Mouse (Mus musculus) CD4-positive, CD25-positive, alpha-beta regulatory T cell, adult 4 months (primary cell): ENCODE results near the gene Olfr209. TPM values are rescaled to one million over a fixed set of nuclear protein-coding genes. Genes with fewer than 3 reads are reported as not detected.
A peak's percentile ranks its signal among the peaks of the same experiment; 100 is the strongest.
"Not testable (repeated sequence)": the region's sequence is repeated elsewhere in the genome, so short reads cannot be mapped to it uniquely, and the experiment has no call there.

Experiments used
- ATAC-seq: one replicate; pipeline ENCODE4 v1.8.0; 2017
- polyA plus RNA-seq, 2 experiments: library from polyadenylated mRNA; unstranded; fragments of 100-300 nt; shearing (Covaris generic); gene quantifications; one replicate each; pipeline ENCODE4 v1.2.1; 2017

Gene Olfr209
- polyA plus RNA-seq, result not detected

DNA sequence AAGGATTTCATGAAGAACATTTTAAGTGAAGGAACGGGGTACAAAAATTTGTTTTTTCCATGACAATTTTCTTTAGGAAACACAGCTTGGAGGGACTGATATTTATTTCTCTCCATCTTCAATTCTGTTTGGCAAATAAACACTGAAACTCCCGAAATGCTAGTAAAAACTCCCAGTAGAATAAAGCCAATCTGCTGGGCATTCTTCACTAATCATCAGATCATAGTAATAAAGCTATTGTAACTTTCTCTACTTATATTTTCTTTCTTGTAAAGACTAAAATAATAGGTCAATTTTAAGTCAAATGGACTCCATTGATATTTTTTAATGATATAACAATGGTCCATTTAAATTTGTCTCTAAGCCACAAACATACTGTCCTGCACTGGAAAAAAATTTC, at the start of gene Olfr209:
Gene Olfr209, minus strand, starts transcription at position 101 of the 400 bp plus-strand sequence.
- ATAC-seq, result no peak

- no peak for ATAC-seq
Measured at GRCm38 (mm10) chr16:59413475-59413874, 49.7 kb upstream of the Olfr209 start.

DNA sequence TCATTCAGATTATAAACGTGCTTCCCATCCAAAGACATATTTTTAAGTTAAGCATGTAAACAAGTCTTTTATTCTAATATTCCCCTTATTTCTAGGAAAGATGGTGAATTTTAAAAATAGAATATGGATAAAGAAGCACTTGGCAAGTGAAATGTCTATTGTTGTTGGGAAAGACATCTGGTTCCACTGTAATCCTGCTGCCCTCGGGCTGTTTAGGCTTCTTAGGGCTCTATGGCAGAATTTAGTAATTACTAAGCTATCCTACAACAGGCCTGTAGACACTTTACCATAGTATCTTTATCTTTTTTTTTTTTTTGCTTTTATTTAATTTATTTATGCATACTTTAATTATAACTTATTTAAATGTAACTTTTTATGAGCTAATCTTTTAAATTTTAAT, 46.0 kb upstream of the Olfr209 start:
- ATAC-seq, result no peak

DNA sequence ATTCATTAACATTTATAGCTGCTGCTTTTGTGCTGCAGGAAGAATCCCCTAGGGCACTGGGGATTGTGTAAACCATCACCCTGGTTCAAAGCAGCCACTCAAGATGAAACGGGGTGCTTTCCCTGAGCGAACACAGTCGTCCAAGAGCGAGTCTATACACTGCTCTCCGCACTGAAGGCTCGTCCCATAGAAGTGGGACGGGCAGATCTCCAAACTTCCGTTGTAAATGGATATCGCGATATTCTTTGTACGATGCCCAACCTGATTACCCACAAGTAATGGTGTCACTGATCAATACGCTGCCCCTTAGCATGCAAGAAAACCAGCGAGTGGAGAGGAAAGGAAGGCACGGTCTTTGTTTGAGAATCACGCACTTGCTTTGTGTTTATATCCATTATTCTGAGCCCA, 45.6 kb upstream of the Olfr209 start:
- ATAC-seq, result no peak

DNA sequence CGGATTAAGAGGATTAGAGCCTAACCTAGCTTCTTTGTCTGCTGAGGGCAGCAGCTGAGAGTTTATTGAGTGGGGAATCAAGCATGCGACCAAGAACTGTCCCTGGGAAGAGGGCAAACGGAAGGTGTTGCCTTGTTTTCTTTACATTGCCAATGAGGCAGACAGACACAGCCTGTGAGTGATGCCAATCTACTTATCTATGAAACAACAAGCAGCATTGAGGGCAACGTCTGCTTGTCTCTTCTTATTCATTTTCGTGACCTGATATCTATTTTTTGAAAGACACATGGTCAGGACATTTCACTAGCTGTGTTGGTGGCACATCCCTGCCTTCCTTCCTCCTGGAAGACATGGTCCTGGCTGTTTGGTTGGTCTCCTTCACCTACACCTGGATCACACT, 43.2 kb upstream of the Olfr209 start, which contains the start of gene Gabrr3:
Gene Gabrr3, plus strand, starts transcription at position 301 of the 400 bp plus-strand sequence.
- no peak for ATAC-seq

DNA sequence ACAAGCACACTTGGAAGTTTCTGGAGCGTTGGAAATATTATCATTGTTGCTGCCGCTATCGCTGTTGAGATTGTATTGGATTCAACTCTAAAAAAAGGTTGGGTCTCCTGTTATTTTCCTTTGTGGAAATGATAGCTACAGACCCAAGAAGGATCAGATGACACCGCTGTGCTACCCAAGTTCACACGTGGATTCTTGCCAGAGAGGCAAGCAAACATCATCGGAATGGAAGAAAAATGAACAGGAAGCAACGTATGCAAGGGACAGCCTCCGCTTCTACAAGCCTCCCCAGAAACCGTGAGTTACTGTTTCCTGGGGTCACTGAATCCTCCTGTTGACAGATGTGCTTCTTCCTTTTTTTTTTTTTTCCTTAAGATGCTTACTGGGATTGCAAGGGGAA, 41.0 kb upstream of the Olfr209 start:
- ATAC-seq, result no peak

DNA sequence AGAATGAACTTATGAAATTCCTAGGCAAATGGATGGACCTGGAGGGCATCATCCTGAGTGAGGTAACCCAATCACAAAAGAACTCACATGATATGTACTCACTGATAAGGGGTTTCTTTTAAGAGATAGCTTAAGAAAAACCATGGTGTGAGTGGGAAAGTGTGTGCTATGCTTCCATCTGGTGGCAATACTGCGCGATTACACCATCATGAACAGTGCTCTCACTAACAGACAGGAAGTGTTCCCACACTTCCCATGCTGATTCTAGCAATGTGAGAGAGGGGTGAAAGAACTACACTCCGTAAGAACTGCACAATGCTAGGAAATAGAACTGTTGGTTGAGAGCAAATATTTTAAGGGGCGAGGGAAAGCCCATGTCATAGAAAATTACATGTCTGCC, 39.9 kb upstream of the Olfr209 start:
- peak; percentile 93 for ATAC-seq

DNA sequence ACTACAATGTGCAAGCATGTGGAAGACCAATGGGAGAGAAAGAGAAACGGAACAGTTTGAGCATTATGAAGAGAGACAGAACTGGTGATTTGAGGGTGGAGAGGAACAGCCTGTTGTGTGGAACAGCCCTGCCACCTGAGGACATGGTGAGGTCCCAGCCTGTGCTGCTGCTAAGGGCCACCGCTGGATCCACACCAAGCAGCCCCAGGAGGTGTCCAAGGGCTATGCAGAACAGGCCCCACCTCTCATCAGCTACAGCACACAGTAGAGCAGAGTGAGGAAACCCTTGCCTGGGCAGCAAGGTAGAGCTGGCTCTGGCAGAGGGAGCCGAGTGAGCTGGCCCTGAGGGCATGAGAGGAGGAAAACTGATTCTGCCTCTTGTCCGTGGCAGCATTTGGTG, 38.2 kb upstream of the Olfr209 start:
- no peak for ATAC-seq

- no peak for ATAC-seq
Measured at GRCm38 (mm10) chr16:59401102-59401501, 37.3 kb upstream of the Olfr209 start.

DNA sequence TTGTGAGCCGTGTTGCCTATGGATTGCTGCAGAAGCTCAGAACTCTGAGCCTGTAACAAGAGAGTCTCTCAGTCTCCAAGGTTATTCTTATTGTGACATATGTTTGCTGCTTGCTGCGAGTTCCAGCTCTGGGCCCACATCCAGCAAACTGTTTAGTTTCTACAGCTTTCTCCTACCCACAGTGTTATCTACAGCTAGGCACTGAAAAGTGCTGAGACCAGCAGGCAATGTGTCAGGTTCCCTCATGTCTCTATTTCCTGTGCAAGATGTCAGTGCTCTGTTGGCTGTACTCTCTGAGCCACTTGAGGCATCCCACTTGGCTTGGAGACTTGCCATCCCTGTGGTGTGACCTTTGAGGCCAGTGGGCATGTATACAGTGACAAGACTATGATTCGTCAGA, 29.5 kb upstream of the Olfr209 start:
- ATAC-seq, result peak; percentile 43

- no peak for ATAC-seq
Measured at GRCm38 (mm10) chr16:59349146-59349545, 14.6 kb downstream of the Olfr209 start, which contains the start of gene Olfr206. Gene Olfr206, minus strand, starts transcription at chr16:59349246.

- no peak for ATAC-seq
Measured at GRCm38 (mm10) chr16:59331038-59331437, 32.8 kb downstream of the Olfr209 start, which contains the start of gene Olfr205. Gene Olfr205, minus strand, starts transcription at chr16:59331138.

DNA sequence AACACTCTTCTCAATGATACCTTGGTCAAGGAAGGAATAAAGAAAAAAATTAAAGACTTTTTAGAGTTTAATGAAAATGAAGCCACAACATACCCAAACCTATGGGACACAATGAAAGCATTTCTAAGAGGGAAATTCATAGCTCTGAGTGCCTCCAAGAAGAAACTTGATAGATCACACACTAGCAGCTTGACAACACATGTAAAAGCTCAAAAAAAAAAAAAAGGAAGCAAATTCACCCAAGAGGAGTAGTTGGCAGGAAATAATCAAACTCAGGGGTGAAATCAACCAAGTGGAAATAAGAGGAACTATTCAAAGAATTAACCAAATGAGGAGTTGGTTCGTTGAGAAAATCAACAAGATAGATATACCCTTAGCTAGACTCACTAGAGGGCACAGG, 40.5 kb downstream of the Olfr209 start:
- not testable (repeated sequence) for ATAC-seq

- no peak for ATAC-seq
Measured at GRCm38 (mm10) chr16:59318148-59318547, 45.6 kb downstream of the Olfr209 start, which contains the start of gene Olfr204. Gene Olfr204, minus strand, starts transcription at chr16:59318248.

Other genes with a start within 250 kb of the Olfr209 start
- not detected for gene Olfr194, start 242.9 kb downstream of the Olfr209 start, polyA plus RNA-seq
- not detected for gene Olfr195, start 216.9 kb downstream of the Olfr209 start, polyA plus RNA-seq
- not detected for gene Olfr196, start 193.5 kb downstream of the Olfr209 start, polyA plus RNA-seq
- gene Olfr198, start 160.5 kb downstream of the Olfr209 start, polyA plus RNA-seq, result not detected
- gene Olfr199, start 144.2 kb downstream of the Olfr209 start, polyA plus RNA-seq, result not detected
- gene Olfr201, start 91.4 kb downstream of the Olfr209 start, polyA plus RNA-seq, result not detected
- gene Olfr202, start 77.2 kb downstream of the Olfr209 start, polyA plus RNA-seq, result not detected
- gene Olfr203, start 65.1 kb downstream of the Olfr209 start, polyA plus RNA-seq, result not detected
- gene Olfr204, start 45.7 kb downstream of the Olfr209 start, polyA plus RNA-seq, result not detected
- gene Olfr205, start 32.9 kb downstream of the Olfr209 start, polyA plus RNA-seq, result not detected
- gene Olfr206, start 14.7 kb downstream of the Olfr209 start, polyA plus RNA-seq, result not detected
- not detected for gene Gabrr3, start 43.3 kb upstream of the Olfr209 start, polyA plus RNA-seq
- 100 to 1,000 TPM in 1 of 2 experiments, 10 to 100 TPM in 1; 85.6 to 101 TPM for gene Riox2, start 107.8 kb upstream of the Olfr209 start, polyA plus RNA-seq
- 10 to 100 TPM; 16.8 to 17.5 TPM for gene Crybg3, start 237.0 kb upstream of the Olfr209 start, polyA plus RNA-seq